Mouse (Mus musculus): ENCODE data around the gene Lcp1.

- no peak for TF ChIP-seq CTCF (conservative IDR thresholded peaks at IDR 0.05; ENCODE audit: low read length)
- TF ChIP-seq POU5F1 (IDR thresholded peaks at IDR 0.05; ENCODE audit: borderline replicate concordance, low read length), result no peak
- TF ChIP-seq NANOG (IDR thresholded peaks at IDR 0.05; ENCODE audit: borderline replicate concordance, low read length), result no peak
Observed at GRCm38 (mm10) chr14:75182378-75182777, 51.5 kb downstream of the Lcp1 start.

All from E14TG2a.4 (cell line).